Mouse (Mus musculus): ENCODE measurements at regions not wholly inside any gene's neighbourhood (a gene's known extent, or its start where the extent isn't known, plus 50 kb on each side); places are given as distances from the start of the nearest gene placed in this dataset.

- TF ChIP-seq CTCF (IDR thresholded peaks at IDR 0.05; ENCODE audit: low read depth) = no peak
- no peak for TF ChIP-seq EP300 (IDR thresholded peaks at IDR 0.05; ENCODE audit: low read depth)
Measured at GRCm38 (mm10) chr11:110722701-110723100, 245.1 kb upstream of the Kcnj16 start.

Measured in liver, postnatal 0 days (tissue).